Comparison of ENCODE assay signal across 12 mouse cellular contexts in the genomic region with DNA sequence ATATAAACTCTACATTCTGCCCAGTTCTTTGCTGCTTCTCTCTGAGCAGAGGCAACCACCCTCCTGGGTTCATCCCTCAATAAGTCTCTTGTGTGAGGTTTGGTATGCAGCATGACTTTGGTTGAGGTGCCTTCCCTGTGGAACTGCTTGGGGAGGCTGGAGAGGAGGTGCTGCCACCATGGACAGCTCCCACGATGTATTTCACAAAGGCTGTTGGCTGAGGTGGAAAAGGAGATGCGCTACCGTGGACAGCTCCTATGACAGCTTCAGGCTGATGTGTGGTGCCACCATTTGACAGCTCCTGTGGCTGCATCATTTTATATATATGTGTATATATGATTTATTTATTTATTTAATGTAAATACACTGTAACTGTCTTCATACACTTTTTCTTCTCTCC. TPM values are rescaled to one million over a fixed set of nuclear protein-coding genes. Genes with fewer than 3 reads are reported as not detected.
A peak's percentile ranks its signal among the peaks of the same experiment; 100 is the strongest.
DNase-seq lines count a peak whose midpoint lies in the region; ATAC-seq and TF ChIP-seq lines count a peak whose summit lies in the region.
"Had no signal": no experiment of that assay in that cellular context is flagged by ENCODE, and none has a peak within 500 bp of the region (broad histone marks: within the 10 kb centered on the region; RNA-seq: fewer than 3 reads in every experiment).

No protein-coding gene starts in this region.

- H3K9ac ChIP-seq in lung, postnatal 0 days (replicated peaks; ENCODE audit: low read depth): no peak overlapping the region
- H3K9ac ChIP-seq: forebrain, embryonic 12.5 days; hindbrain, embryonic 14.5 days had no signal

- intact Hi-C loops in left cerebral cortex, postnatal 36 days (cut with DNase I): no loop called here

- H3K27me3 ChIP-seq in lung, postnatal 0 days (replicated peaks; ENCODE audit: insufficient read depth, low read length): no peaks in the 10 kb centered on the region
- no peaks in the 10 kb centered on the region for H3K27me3 ChIP-seq in myocyte (ENCODE audit: control insufficient read depth, insufficient read depth, insufficient read length)

- no peaks in the 10 kb centered on the region for H3K79me2 ChIP-seq in myocyte (ENCODE audit: control insufficient read depth, insufficient read depth)

- no peaks in the 10 kb centered on the region; the same call in none of the 2 replicates for H3K36me3 ChIP-seq in lung, postnatal 0 days (ENCODE audit: insufficient read depth, low read length)
- peaks cover 6% of the 10 kb centered on the region for H3K36me3 ChIP-seq in myocyte (ENCODE audit: control insufficient read depth, insufficient read depth)

- H3K9me3 ChIP-seq in lung, postnatal 0 days (ENCODE audit: low read length): no peaks in the 10 kb centered on the region
- H3K9me3 ChIP-seq: forebrain, embryonic 12.5 days had no signal

- peak; percentile 59 for DNase-seq in adrenal gland, postnatal 14 days
- no peak for DNase-seq in adrenal gland, adult 8-10 months
- peak; percentile 6 for DNase-seq in lung, postnatal 0 days (ENCODE audit: low spot score)
- no peak for DNase-seq in lung, postnatal 25 days (ENCODE audit: low spot score)
- peak; percentile 68 for DNase-seq in embryo, embryonic 10.5 days (ENCODE audit: low spot score)
- DNase-seq in left cerebral cortex, adult 9 months (ENCODE audit: low spot score in 2 of 2): no peak
- DNase-seq in left cerebral cortex, postnatal 36 days (ENCODE audit: low spot score in 2 of 2): no peak

- no peak overlapping the region for H3ac ChIP-seq in myocyte (ENCODE audit: control insufficient read depth, insufficient read length)

- TF ChIP-seq CTCF in lung, postnatal 0 days (IDR thresholded peaks at IDR 0.05): no peak

- no peaks in the 10 kb centered on the region for H3K4me1 ChIP-seq in lung, postnatal 0 days (ENCODE audit: insufficient read depth, low read depth, low read length)

- no peak overlapping the region for H3K4me2 ChIP-seq in lung, postnatal 0 days (replicated peaks; ENCODE audit: low read depth, low read length)
- no peak overlapping the region for H3K4me2 ChIP-seq in myocyte (ENCODE audit: low read depth)
- H3K4me2 ChIP-seq: forebrain, embryonic 12.5 days; hindbrain, embryonic 14.5 days had no signal

- no peak for TF ChIP-seq EP300 in lung, postnatal 0 days (IDR thresholded peaks at IDR 0.05)

- WGBS in lung, postnatal 0 days: 27% methylated on average over 3 of the region's 3 CpGs

- TF ChIP-seq POLR2A in myocyte (IDR thresholded peaks at IDR 0.05; ENCODE audit: insufficient read length, low read depth): no peak

- H3K27ac ChIP-seq in lung, postnatal 0 days (ENCODE audit: low read length): no peak overlapping the region
- H3K27ac ChIP-seq: forebrain, embryonic 12.5 days; hindbrain, embryonic 14.5 days had no signal

- no peak overlapping the region for H3K4me3 ChIP-seq in lung, postnatal 0 days (ENCODE audit: low read depth, low read length)
- no peak overlapping the region for H3K4me3 ChIP-seq in myocyte
- H3K4me3 ChIP-seq: forebrain, embryonic 12.5 days had no signal

- ATAC-seq in lung, postnatal 0 days: no peak

TF ChIP-seq in myocyte, 11 proteins besides CTCF, POLR2A, EP300 and RAD21:
- TF ChIP-seq REST (IDR thresholded peaks at IDR 0.05; ENCODE audit: insufficient read depth, insufficient read length) (peak; percentile 99), E2F4 (IDR thresholded peaks at IDR 0.05; ENCODE audit: insufficient read depth) (no peak)
TF ChIP-seq in myocyte: peak in this region for 1.

RNA-seq across cellular contexts. Expression of a gene that starts 12.3 kb away (rescaled TPM):
- total RNA-seq in adrenal gland, postnatal 14 days (2021): 10.6 and 19.4 TPM in 2 replicates
- 10 to 100 TPM; 18.1 to 31.5 (median 20.7) TPM for total RNA-seq in adrenal gland, adult 8-10 months (2022)
- polyA plus RNA-seq in lung, postnatal 0 days (2015; fragmentation: Nextera tagmentation; extraction: Ambion mirVana): 0.51 and 0.95 TPM in 2 replicates
- 0.07 TPM for polyA plus RNA-seq in myocyte (2012; fragmentation: generic; extraction: Trizol)
- 100 to 1,000 TPM; 592 to 722 TPM for total RNA-seq in left cerebral cortex, postnatal 36 days (2021)
- total RNA-seq: monocyte, adult 5-6 weeks had no signal
- polyA plus RNA-seq: spleen, adult 2 months had no signal

RNA-seq across cellular contexts. Expression of a gene that starts 14.2 kb away (rescaled TPM):
- 16.4 and 17.9 TPM in 2 replicates for total RNA-seq in adrenal gland, postnatal 14 days (2021)
- total RNA-seq in adrenal gland, adult 8-10 months (2022): 10 to 100 TPM; 16.0 to 21.6 (median 18.6) TPM
- polyA plus RNA-seq in lung, postnatal 0 days (2015; fragmentation: Nextera tagmentation; extraction: Ambion mirVana): 7.6 and 7.8 TPM in 2 replicates
- 11.0 TPM for polyA plus RNA-seq in myocyte (2012; fragmentation: generic; extraction: Trizol)
- total RNA-seq in left cerebral cortex, postnatal 36 days (2021): 10 to 100 TPM; 20.1 to 23.4 TPM

RNA-seq across cellular contexts. Expression of a gene that starts 17.5 kb away (rescaled TPM):
- 37.6 and 38.6 TPM in 2 replicates for total RNA-seq in adrenal gland, postnatal 14 days (2021)
- total RNA-seq in adrenal gland, adult 8-10 months (2022): 10 to 100 TPM; 26.4 to 74.8 (median 44.5) TPM
- 8.0 and 10.4 TPM in 2 replicates for polyA plus RNA-seq in lung, postnatal 0 days (2015; fragmentation: Nextera tagmentation; extraction: Ambion mirVana)
- 23.6 TPM for polyA plus RNA-seq in myocyte (2012; fragmentation: generic; extraction: Trizol)
- total RNA-seq in left cerebral cortex, postnatal 36 days (2021): 10 to 100 TPM; 28.2 to 41.8 TPM

Comparison
In these comparisons a context has a peak if more than half of its experiments do, and no peak if none do; other contexts are left out.
1. DNase-seq: peak in adrenal gland, postnatal 14 days (single experiment), lung, postnatal 0 days (single experiment) and embryo, embryonic 10.5 days (single experiment); none in adrenal gland, adult 8-10 months (single experiment), lung, postnatal 25 days (single experiment), left cerebral cortex, adult 9 months (0 of 2) and left cerebral cortex, postnatal 36 days (0 of 2).
2. RNA of a gene that starts 12.3 kb away (total RNA-seq): 592 to 722 TPM in left cerebral cortex, postnatal 36 days; 18.1 to 31.5 TPM in adrenal gland, adult 8-10 months and 10.6 to 19.4 TPM in adrenal gland, postnatal 14 days; every median in the first group is over 10 times any median in the second.